Mouse (Mus musculus) CH12.LX (cell line): ENCODE results near the gene Per1. TPM values are rescaled to one million over a fixed set of nuclear protein-coding genes. Genes with fewer than 3 reads are reported as not detected.

Experiments used
- DNase-seq: peaks from one replicate; pipeline ENCODE4 v3.0.0-alpha.2; 2013; ENCODE audit errors: extremely low read depth
- H3K27ac ChIP-seq: 2 replicates; pipeline ENCODE4 v1.5.1; 2012; ENCODE audit warnings: low read depth, mild to moderate bottlenecking, control low read depth, moderate library complexity; ENCODE audit not compliant: insufficient read depth
- H3K27me3 ChIP-seq: replicated peaks from 2 replicates; pipeline ENCODE3; 2012; ENCODE audit warnings: inconsistent platforms
- H3K36me3 ChIP-seq, 2 experiments: replicated peaks in 1 of 2; 2 replicates each; pipeline versions ENCODE3 to v1.6.1; 2012; ENCODE audit warnings: inconsistent platforms in 1 of 2, low read length in 1 of 2, mild to moderate bottlenecking in 1 of 2, mixed read lengths in 1 of 2, moderate library complexity in 1 of 2; ENCODE audit not compliant: control insufficient read depth in 1 of 2, insufficient read depth in 1 of 2
- H3K4me1 ChIP-seq, 2 experiments: 2 replicates each; pipeline ENCODE4 v1.6.1; 2012; ENCODE audit warnings: inconsistent platforms in 1 of 2, moderate library complexity in 1 of 2; ENCODE audit not compliant: insufficient read depth in 2 of 2, control insufficient read depth in 1 of 2
- H3K4me2 ChIP-seq: 2 replicates; pipeline ENCODE4 v1.6.1; 2012; ENCODE audit warnings: low read depth, mild to moderate bottlenecking, control low read depth; ENCODE audit not compliant: poor library complexity, insufficient read depth, severe bottlenecking
- H3K4me3 ChIP-seq, 3 experiments: fragments of 150-350 bp in 1 of 3; sonication (generic) in 1 of 3; replicated peaks in 1 of 3; 2 replicates each; pipeline versions ENCODE3 to v1.5.1; 2011 to 2012; ENCODE audit warnings: low read depth in 2 of 3, low read length in 2 of 3, mild to moderate bottlenecking in 2 of 3, moderate library complexity in 2 of 3, control low read depth in 1 of 3, improper control_type of control experiment in 1 of 3, inconsistent platforms in 1 of 3, mixed read lengths in 1 of 3; ENCODE audit not compliant: poor library complexity in 1 of 3
- H3K79me2 ChIP-seq: replicated peaks from 2 replicates; pipeline ENCODE4 v1.6.1; 2012; ENCODE audit warnings: mild to moderate bottlenecking, moderate library complexity; ENCODE audit not compliant: control insufficient read depth, poor library complexity, insufficient read depth, severe bottlenecking; ENCODE audit errors: extremely low read depth
- H3K9ac ChIP-seq: 2 replicates; pipeline ENCODE4 v1.6.1; 2012; ENCODE audit warnings: low read depth, mild to moderate bottlenecking, control low read depth, moderate library complexity; ENCODE audit not compliant: insufficient read depth
- H3K9me3 ChIP-seq: replicated peaks from 2 replicates; pipeline ENCODE3; 2012; ENCODE audit warnings: low read length, inconsistent platforms, mixed read lengths
- BHLHE40 ChIP-seq: IDR thresholded peaks from 2 replicates; pipeline ENCODE4 v1.6.1; 2011; ENCODE audit warnings: mild to moderate bottlenecking, low read depth, low read length, improper control_type of control experiment
- CHD1 ChIP-seq: IDR thresholded peaks from 2 replicates; pipeline ENCODE4 v1.6.1; 2012; ENCODE audit warnings: low read depth, low read length, improper control_type of control experiment, inconsistent platforms
- CHD2 ChIP-seq: IDR thresholded peaks from 2 replicates; pipeline ENCODE4 v1.6.1; 2011; ENCODE audit warnings: low read length, improper control_type of control experiment
- CTCF ChIP-seq, 2 experiments: IDR thresholded peaks in 1 of 2; conservative IDR thresholded peaks in 1 of 2; 2 replicates each; pipeline ENCODE4 v1.5.1; 2011 to 2012; ENCODE audit warnings: low read depth in 2 of 2, low read length in 2 of 2, improper control_type of control experiment in 1 of 2, inconsistent platforms in 1 of 2, mild to moderate bottlenecking in 1 of 2, moderate library complexity in 1 of 2
- ELF1 ChIP-seq: IDR thresholded peaks from 2 replicates; pipeline ENCODE4 v1.6.1; 2014; ENCODE audit warnings: low read depth, mild to moderate bottlenecking, inconsistent platforms, low read length, improper control_type of control experiment
- ETS1 ChIP-seq: conservative IDR thresholded peaks from 2 replicates; pipeline ENCODE4 v1.6.1; 2012; ENCODE audit warnings: low read depth, mild to moderate bottlenecking, inconsistent platforms, low read length, improper control_type of control experiment, moderate library complexity
- IRF4 ChIP-seq: IDR thresholded peaks from 2 replicates; pipeline ENCODE4 v1.6.1; 2014; ENCODE audit warnings: low read depth, mild to moderate bottlenecking, inconsistent platforms, low read length, improper control_type of control experiment
- MAFK ChIP-seq: IDR thresholded peaks from 2 replicates; pipeline ENCODE4 v1.6.1; 2011; ENCODE audit warnings: low read length, improper control_type of control experiment; ENCODE audit not compliant: insufficient replicate concordance
- MAX ChIP-seq: IDR thresholded peaks from 2 replicates; pipeline ENCODE4 v1.6.1; 2011; ENCODE audit warnings: low read length, improper control_type of control experiment
- MEF2A ChIP-seq: IDR thresholded peaks from 2 replicates; pipeline ENCODE4 v1.6.1; 2014; ENCODE audit warnings: low read depth, mild to moderate bottlenecking, inconsistent platforms, low read length, improper control_type of control experiment, borderline replicate concordance
- MXI1 ChIP-seq: IDR thresholded peaks from 2 replicates; pipeline ENCODE4 v1.6.1; 2011; ENCODE audit warnings: mild to moderate bottlenecking, low read depth, low read length, improper control_type of control experiment
- NRF1 ChIP-seq: IDR thresholded peaks from 2 replicates; pipeline ENCODE4 v1.6.1; 2014; ENCODE audit warnings: low read depth, mild to moderate bottlenecking, inconsistent platforms, low read length, improper control_type of control experiment, moderate library complexity
- PAX5 ChIP-seq: IDR thresholded peaks from 2 replicates; pipeline ENCODE4 v1.6.1; 2012; ENCODE audit warnings: low read length, inconsistent platforms, mixed read lengths
- POLR2AphosphoS2 ChIP-seq: IDR thresholded peaks from 2 replicates; pipeline ENCODE4 v1.6.1; 2011; ENCODE audit warnings: low read depth, low read length, improper control_type of control experiment
- RCOR1 ChIP-seq: conservative IDR thresholded peaks from 2 replicates; pipeline ENCODE4 v1.6.1; 2012; ENCODE audit warnings: low read depth, mild to moderate bottlenecking, inconsistent platforms, low read length, improper control_type of control experiment
- SIN3A ChIP-seq: IDR thresholded peaks from 2 replicates; pipeline ENCODE4 v1.6.1; 2012; ENCODE audit warnings: low read length, improper control_type of control experiment, inconsistent platforms
- TBP ChIP-seq: conservative IDR thresholded peaks from 2 replicates; pipeline ENCODE4 v1.6.1; 2011; ENCODE audit warnings: low read depth, low read length, improper control_type of control experiment
- TCF12 ChIP-seq: IDR thresholded peaks from 2 replicates; pipeline ENCODE4 v1.6.1; 2014; ENCODE audit warnings: low read depth, mild to moderate bottlenecking, inconsistent platforms, low read length, improper control_type of control experiment
- UBTF ChIP-seq: IDR thresholded peaks from 2 replicates; pipeline ENCODE4 v1.6.1; 2012; ENCODE audit warnings: low read depth, mild to moderate bottlenecking, inconsistent platforms, low read length, improper control_type of control experiment, moderate library complexity
- USF1 ChIP-seq: IDR thresholded peaks from 2 replicates; pipeline ENCODE4 v1.6.1; 2014; ENCODE audit warnings: low read depth, mild to moderate bottlenecking, inconsistent platforms, low read length, improper control_type of control experiment
- USF2 ChIP-seq: conservative IDR thresholded peaks from 2 replicates; pipeline ENCODE4 v1.6.1; 2011; ENCODE audit warnings: low read depth, low read length, improper control_type of control experiment
- ZC3H11A ChIP-seq: IDR thresholded peaks from 2 replicates; pipeline ENCODE4 v1.6.1; 2012; ENCODE audit warnings: low read depth, mild to moderate bottlenecking, inconsistent platforms, low read length, improper control_type of control experiment
- ZMIZ1 ChIP-seq: IDR thresholded peaks from 2 replicates; pipeline ENCODE4 v1.6.1; 2012; ENCODE audit warnings: low read depth, mild to moderate bottlenecking, inconsistent platforms, low read length, improper control_type of control experiment
- ZNF384 ChIP-seq: IDR thresholded peaks from 2 replicates; pipeline ENCODE4 v1.6.1; 2012; ENCODE audit warnings: low read depth, low read length, improper control_type of control experiment, inconsistent platforms
- dilution Hi-C: fragments of 300-500 bp; cut with MboI; formaldehyde crosslinking; loops from 2 replicates; pipeline ENCODE4 v1.14.3; 2020; ENCODE audit warnings: low sequenced_read_pairs; ENCODE audit not compliant: extremely low pct_unique_long_range_greater_than_20kb, extremely low pct_ligation_motif_present
- in situ Hi-C: fragments of 300-500 bp; cut with MboI; formaldehyde crosslinking; loops from 3 replicates; pipeline ENCODE4 v1.14.3; 2019; ENCODE audit warnings: low sequenced_read_pairs, low pct_ligation_motif_present, low pct_unique_long_range_greater_than_20kb, mixed read lengths
- polyA plus RNA-seq: library from polyadenylated mRNA; unstranded; fragments of >175 nt; gene quantifications from 2 replicates; pipeline ENCODE4 v1.2.1, GENCODE M21; 2012; ENCODE audit warnings: low read depth; ENCODE audit not compliant: insufficient read length
- total RNA-seq, 2 experiments: library from RNA; depleted of rRNA; stranded (reverse); fragments of 300-350 nt in 1 of 2; fragments of >200 nt in 1 of 2; gene quantifications; 2 replicates each; pipeline ENCODE4 v1.2.3; 2012 to 2014

The Per1 gene
- total and polyA plus RNA-seq, 3 experiments, result 2.8 to 38.3 (median 11.8) TPM

DNA sequence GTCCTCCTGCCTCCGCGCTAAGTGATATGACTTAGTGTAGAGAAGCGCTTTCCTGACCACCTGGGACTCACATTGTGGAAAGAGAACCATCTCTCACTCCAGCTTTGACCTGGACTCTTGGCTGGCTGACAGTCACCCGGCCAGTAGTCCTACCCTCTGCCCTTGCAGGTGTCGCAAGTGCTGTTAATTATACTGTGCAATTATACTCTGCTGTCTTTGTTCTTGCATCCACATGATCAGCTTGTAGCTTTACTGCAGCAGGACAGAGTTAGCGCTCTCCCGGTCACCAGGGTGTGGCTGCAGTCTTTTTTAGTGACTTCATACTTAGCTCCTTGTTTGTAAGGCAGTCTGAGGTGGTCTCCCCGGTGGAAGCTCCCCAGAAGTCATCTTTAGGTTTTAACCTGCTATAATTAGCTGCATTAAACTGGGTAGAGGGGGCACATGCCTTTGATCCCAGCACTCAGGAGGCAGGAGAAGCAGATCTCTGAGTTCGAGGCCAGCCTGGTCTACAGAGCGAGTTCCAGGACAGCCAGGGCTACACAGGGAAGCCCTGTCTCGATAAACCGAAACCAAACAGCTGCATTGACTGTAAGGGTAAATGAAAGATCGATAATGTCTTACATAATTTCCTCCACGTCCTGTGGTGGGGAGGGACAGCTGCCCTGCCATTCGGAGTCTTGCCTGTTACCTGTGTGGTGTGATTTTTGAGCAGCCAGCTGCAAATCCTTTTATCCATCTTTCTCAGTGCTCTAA is 14.7 kb upstream of the Per1 start:
- dilution Hi-C loops, result no loop called here
- DNase-seq, result no peak
- Histone ChIP-seq H3K4me3 (no peak overlapping the region), H3K4me2 (no peak overlapping the region), H3K27ac (no peak overlapping the region), H3K36me3 (no peaks in the 10 kb centered on the region), H3K9me3 (peaks cover 4% of the 10 kb centered on the region), H3K79me2 (no peaks in the 10 kb centered on the region), H3K4me1 (peaks cover 17 to 43% of the 10 kb centered on the region in 2 experiments), H3K9ac (no peak overlapping the region), H3K27me3 (peaks cover 17% of the 10 kb centered on the region)
- in situ Hi-C loops, result loop anchor here (25.0 kb wide), 1 partner anchor 932 kb away; the partner anchor contains the start of genes Acadvl, Dlg4 and Dvl2
- TF ChIP-seq USF1, result no peak
- no peak for TF ChIP-seq PAX5
- TF ChIP-seq IRF4, result no peak
- no peak for TF ChIP-seq MEF2A
- no peak for TF ChIP-seq TBP
- TF ChIP-seq RCOR1, result no peak
- TF ChIP-seq ETS1, result no peak
- TF ChIP-seq SIN3A, result no peak
- no peak for TF ChIP-seq POLR2AphosphoS2
- no peak for TF ChIP-seq BHLHE40
- no peak for TF ChIP-seq CTCF (conservative IDR thresholded peaks at IDR 0.05 in 1 of 2, IDR thresholded peaks at IDR 0.05 in 1 of 2; ENCODE audit: low read depth in 2 of 2, low read length in 2 of 2)
- no peak for TF ChIP-seq ELF1
- TF ChIP-seq ZMIZ1, result no peak
- TF ChIP-seq CHD1, result no peak

DNA sequence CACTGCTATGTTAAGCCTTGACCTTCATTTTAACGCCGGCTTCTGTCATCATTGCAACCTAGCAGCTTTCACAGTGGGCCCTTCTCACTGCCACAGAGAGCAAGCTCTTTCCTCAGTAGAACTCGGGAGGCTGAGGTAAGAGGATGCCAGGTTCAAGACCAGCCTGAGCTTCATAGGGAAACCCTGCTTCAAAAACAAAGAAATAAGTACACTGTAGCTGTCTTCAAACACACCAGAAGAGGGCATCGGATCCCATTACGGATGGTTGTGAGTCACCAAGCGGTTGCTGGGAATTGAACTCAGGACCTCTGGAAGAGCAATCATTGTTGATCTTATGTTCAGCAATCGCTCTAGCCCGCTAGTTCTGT is 14.2 kb upstream of the Per1 start:
- no peak for DNase-seq

More for the DNA sequence above, 14.2 kb upstream of the Per1 start:
- TF ChIP-seq ZNF384, result no peak
- TF ChIP-seq NRF1, result no peak
- no peak for TF ChIP-seq TBP
- TF ChIP-seq ZC3H11A, result no peak
- no peak for TF ChIP-seq ETS1
- TF ChIP-seq MEF2A, result no peak
- TF ChIP-seq MAFK, result no peak
- TF ChIP-seq ELF1, result no peak
- TF ChIP-seq UBTF, result no peak
- TF ChIP-seq ZMIZ1, result no peak
- TF ChIP-seq SIN3A, result no peak
- TF ChIP-seq TCF12, result no peak
- no peak for TF ChIP-seq CHD2
- TF ChIP-seq MAX, result no peak
- TF ChIP-seq USF2, result no peak
- TF ChIP-seq MXI1, result no peak
- no peak for TF ChIP-seq IRF4
- TF ChIP-seq, all 38 proteins: peak for 0
- Histone ChIP-seq H3K27me3 (peaks cover 17% of the 10 kb centered on the region), H3K9ac (no peak overlapping the region), H3K4me1 (peaks cover 17 to 42% of the 10 kb centered on the region in 2 experiments), H3K4me3 (no peak overlapping the region), H3K79me2 (no peaks in the 10 kb centered on the region), H3K27ac (no peak overlapping the region), H3K36me3 (no peaks in the 10 kb centered on the region), H3K9me3 (peaks cover 4% of the 10 kb centered on the region), H3K4me2 (no peak overlapping the region)
- dilution Hi-C loops, result no loop called here
- in situ Hi-C loops, result loop anchor here (25.0 kb wide), 1 partner anchor 931 kb away; the partner anchor contains the start of genes Acadvl, Dlg4 and Dvl2
